Mouse (Mus musculus) forelimb bud, embryonic 11.5 days (tissue): ENCODE measurements at regions not wholly inside any gene's neighbourhood (a gene's known extent, or its start where the extent isn't known, plus 50 kb on each side); places are given as distances from the start of the nearest gene placed in this dataset.

Experiments
- DNase-seq: peaks from one replicate; pipeline ENCODE4 v3.0.0-alpha.2; 2012; ENCODE audit warnings: low read depth, low spot score

- DNase-seq: no peak
Measured at GRCm38 (mm10) chr11:55974224-55974875, 66.5 kb downstream of the Nmur2 start.

GRCm38 (mm10) chr11:55966580-55966979 lies 74.2 kb downstream of the Nmur2 start:
- DNase-seq: no peak

GRCm38 (mm10) chr11:55958372-55958771 lies 82.4 kb downstream of the Nmur2 start:
- DNase-seq: no peak

- DNase-seq: no peak
Measured at GRCm38 (mm10) chr11:55957355-55957754, 83.5 kb downstream of the Nmur2 start.

- DNase-seq: peak; percentile 11
Measured at GRCm38 (mm10) chr11:55953696-55954095, 87.1 kb downstream of the Nmur2 start.

GRCm38 (mm10) chr11:55949596-55949995 lies 91.2 kb downstream of the Nmur2 start:
- no peak for DNase-seq

GRCm38 (mm10) chr11:55946629-55947240 lies 94.1 kb downstream of the Nmur2 start:
- DNase-seq: no peak

GRCm38 (mm10) chr11:55946028-55946427 lies 94.8 kb downstream of the Nmur2 start:
- DNase-seq: no peak

GRCm38 (mm10) chr11:55939983-55940382 lies 100.8 kb downstream of the Nmur2 start:
- DNase-seq: no peak

- DNase-seq: no peak
Measured at GRCm38 (mm10) chr11:55926366-55926765, 114.4 kb downstream of the Nmur2 start.

- DNase-seq: no peak
Measured at GRCm38 (mm10) chr11:55919066-55919465, 121.7 kb downstream of the Nmur2 start.

- DNase-seq: no peak
Measured at GRCm38 (mm10) chr11:55918411-55918810, 122.4 kb downstream of the Nmur2 start.

GRCm38 (mm10) chr11:55897506-55897905 lies 143.3 kb downstream of the Nmur2 start:
- DNase-seq: peak; percentile 83

GRCm38 (mm10) chr11:55890161-55890560 lies 150.6 kb downstream of the Nmur2 start:
- no peak for DNase-seq

GRCm38 (mm10) chr11:55878631-55879030 lies 162.2 kb downstream of the Nmur2 start:
- no peak for DNase-seq

- DNase-seq: no peak
Measured at GRCm38 (mm10) chr11:55867141-55867540, 173.7 kb downstream of the Nmur2 start.

GRCm38 (mm10) chr11:55859230-55859629 lies 181.6 kb downstream of the Nmur2 start:
- no peak for DNase-seq

GRCm38 (mm10) chr11:55820479-55820878 lies 212.5 kb upstream of the Glra1 start:
- DNase-seq: no peak

GRCm38 (mm10) chr11:55816566-55816965 lies 208.6 kb upstream of the Glra1 start:
- DNase-seq: no peak

GRCm38 (mm10) chr11:55810685-55811084 lies 202.7 kb upstream of the Glra1 start:
- DNase-seq: peak; percentile 48

- peak; percentile 1 for DNase-seq
Measured at GRCm38 (mm10) chr11:55791195-55791865, 183.3 kb upstream of the Glra1 start.

GRCm38 (mm10) chr11:55789638-55790037 lies 181.6 kb upstream of the Glra1 start:
- DNase-seq: no peak

- no peak for DNase-seq
Measured at GRCm38 (mm10) chr11:55781044-55781443, 173.0 kb upstream of the Glra1 start.
